Mouse (Mus musculus) CH12.LX (cell line): ENCODE data around the gene Dhx15. TPM values are rescaled to one million over a fixed set of nuclear protein-coding genes. Genes with fewer than 3 reads are reported as not detected.
A peak's percentile ranks its signal among the peaks of the same experiment; 100 is the strongest.

Experiments used
- DNase-seq: peaks from one replicate; pipeline ENCODE4 v3.0.0-alpha.2; 2013; ENCODE audit errors: extremely low read depth
- H3K27ac ChIP-seq: 2 replicates; pipeline ENCODE4 v1.5.1; 2012; ENCODE audit warnings: low read depth, mild to moderate bottlenecking, control low read depth, moderate library complexity; ENCODE audit not compliant: insufficient read depth
- H3K27me3 ChIP-seq: replicated peaks from 2 replicates; pipeline ENCODE3; 2012; ENCODE audit warnings: inconsistent platforms
- H3K36me3 ChIP-seq, 2 experiments: replicated peaks in 1 of 2; 2 replicates each; pipeline versions ENCODE3 to v1.6.1; 2012; ENCODE audit warnings: inconsistent platforms in 1 of 2, low read length in 1 of 2, mild to moderate bottlenecking in 1 of 2, mixed read lengths in 1 of 2, moderate library complexity in 1 of 2; ENCODE audit not compliant: control insufficient read depth in 1 of 2, insufficient read depth in 1 of 2
- H3K4me1 ChIP-seq, 2 experiments: 2 replicates each; pipeline ENCODE4 v1.6.1; 2012; ENCODE audit warnings: inconsistent platforms in 1 of 2, moderate library complexity in 1 of 2; ENCODE audit not compliant: insufficient read depth in 2 of 2, control insufficient read depth in 1 of 2
- H3K4me2 ChIP-seq: 2 replicates; pipeline ENCODE4 v1.6.1; 2012; ENCODE audit warnings: low read depth, mild to moderate bottlenecking, control low read depth; ENCODE audit not compliant: poor library complexity, insufficient read depth, severe bottlenecking
- H3K4me3 ChIP-seq, 3 experiments: fragments of 150-350 bp in 1 of 3; sonication (generic) in 1 of 3; replicated peaks in 1 of 3; 2 replicates each; pipeline versions ENCODE3 to v1.5.1; 2011 to 2012; ENCODE audit warnings: low read depth in 2 of 3, low read length in 2 of 3, mild to moderate bottlenecking in 2 of 3, moderate library complexity in 2 of 3, control low read depth in 1 of 3, improper control_type of control experiment in 1 of 3, inconsistent platforms in 1 of 3, mixed read lengths in 1 of 3; ENCODE audit not compliant: poor library complexity in 1 of 3
- H3K79me2 ChIP-seq: replicated peaks from 2 replicates; pipeline ENCODE4 v1.6.1; 2012; ENCODE audit warnings: mild to moderate bottlenecking, moderate library complexity; ENCODE audit not compliant: control insufficient read depth, poor library complexity, insufficient read depth, severe bottlenecking; ENCODE audit errors: extremely low read depth
- H3K9ac ChIP-seq: 2 replicates; pipeline ENCODE4 v1.6.1; 2012; ENCODE audit warnings: low read depth, mild to moderate bottlenecking, control low read depth, moderate library complexity; ENCODE audit not compliant: insufficient read depth
- H3K9me3 ChIP-seq: replicated peaks from 2 replicates; pipeline ENCODE3; 2012; ENCODE audit warnings: low read length, inconsistent platforms, mixed read lengths
- BHLHE40 ChIP-seq: IDR thresholded peaks from 2 replicates; pipeline ENCODE4 v1.6.1; 2011; ENCODE audit warnings: mild to moderate bottlenecking, low read depth, low read length, improper control_type of control experiment
- CHD1 ChIP-seq: IDR thresholded peaks from 2 replicates; pipeline ENCODE4 v1.6.1; 2012; ENCODE audit warnings: low read depth, low read length, improper control_type of control experiment, inconsistent platforms
- CHD2 ChIP-seq: IDR thresholded peaks from 2 replicates; pipeline ENCODE4 v1.6.1; 2011; ENCODE audit warnings: low read length, improper control_type of control experiment
- CTCF ChIP-seq, 2 experiments: IDR thresholded peaks in 1 of 2; conservative IDR thresholded peaks in 1 of 2; 2 replicates each; pipeline ENCODE4 v1.5.1; 2011 to 2012; ENCODE audit warnings: low read depth in 2 of 2, low read length in 2 of 2, improper control_type of control experiment in 1 of 2, inconsistent platforms in 1 of 2, mild to moderate bottlenecking in 1 of 2, moderate library complexity in 1 of 2
- E2F4 ChIP-seq: IDR thresholded peaks from 2 replicates; pipeline ENCODE4 v1.6.1; 2011; ENCODE audit warnings: low read depth, low read length, improper control_type of control experiment; ENCODE audit not compliant: insufficient replicate concordance
- ELF1 ChIP-seq: IDR thresholded peaks from 2 replicates; pipeline ENCODE4 v1.6.1; 2014; ENCODE audit warnings: low read depth, mild to moderate bottlenecking, inconsistent platforms, low read length, improper control_type of control experiment
- EP300 ChIP-seq: IDR thresholded peaks from 2 replicates; pipeline ENCODE4 v1.6.1; 2011; ENCODE audit warnings: low read length, improper control_type of control experiment
- ETS1 ChIP-seq: conservative IDR thresholded peaks from 2 replicates; pipeline ENCODE4 v1.6.1; 2012; ENCODE audit warnings: low read depth, mild to moderate bottlenecking, inconsistent platforms, low read length, improper control_type of control experiment, moderate library complexity
- GABPA ChIP-seq: IDR thresholded peaks from 2 replicates; pipeline ENCODE4 v1.6.1; 2012; ENCODE audit warnings: low read depth, low read length, improper control_type of control experiment, inconsistent platforms; ENCODE audit not compliant: insufficient replicate concordance
- HCFC1 ChIP-seq: IDR thresholded peaks from 2 replicates; pipeline ENCODE4 v1.6.1; 2012; ENCODE audit warnings: low read depth, mild to moderate bottlenecking, inconsistent platforms, low read length, improper control_type of control experiment
- IRF4 ChIP-seq: IDR thresholded peaks from 2 replicates; pipeline ENCODE4 v1.6.1; 2014; ENCODE audit warnings: low read depth, mild to moderate bottlenecking, inconsistent platforms, low read length, improper control_type of control experiment
- JUN ChIP-seq: IDR thresholded peaks from 2 replicates; pipeline ENCODE4 v1.6.1; 2011; ENCODE audit warnings: low read depth, mild to moderate bottlenecking, low read length, improper control_type of control experiment, moderate library complexity; ENCODE audit not compliant: insufficient read depth
- JUND ChIP-seq: conservative IDR thresholded peaks from 2 replicates; pipeline ENCODE4 v1.6.1; 2011; ENCODE audit warnings: low read depth, low read length, improper control_type of control experiment
- KAT2A ChIP-seq: IDR thresholded peaks from 2 replicates; pipeline ENCODE4 v1.6.1; 2012; ENCODE audit warnings: low read length, improper control_type of control experiment, inconsistent platforms; ENCODE audit not compliant: insufficient replicate concordance
- MAFK ChIP-seq: IDR thresholded peaks from 2 replicates; pipeline ENCODE4 v1.6.1; 2011; ENCODE audit warnings: low read length, improper control_type of control experiment; ENCODE audit not compliant: insufficient replicate concordance
- MAX ChIP-seq: IDR thresholded peaks from 2 replicates; pipeline ENCODE4 v1.6.1; 2011; ENCODE audit warnings: low read length, improper control_type of control experiment
- MAZ ChIP-seq: IDR thresholded peaks from 2 replicates; pipeline ENCODE4 v1.6.1; 2012; ENCODE audit warnings: low read depth, mild to moderate bottlenecking, inconsistent platforms, low read length, improper control_type of control experiment, moderate library complexity
- MEF2A ChIP-seq: IDR thresholded peaks from 2 replicates; pipeline ENCODE4 v1.6.1; 2014; ENCODE audit warnings: low read depth, mild to moderate bottlenecking, inconsistent platforms, low read length, improper control_type of control experiment, borderline replicate concordance
- MXI1 ChIP-seq: IDR thresholded peaks from 2 replicates; pipeline ENCODE4 v1.6.1; 2011; ENCODE audit warnings: mild to moderate bottlenecking, low read depth, low read length, improper control_type of control experiment
- MYC ChIP-seq: IDR thresholded peaks from 2 replicates; pipeline ENCODE4 v1.6.1; 2011; ENCODE audit warnings: low read depth, mild to moderate bottlenecking, improper control_type of control experiment, low read length
- NELFE ChIP-seq: IDR thresholded peaks from 2 replicates; pipeline ENCODE4 v1.6.1; 2011; ENCODE audit warnings: low read depth, low read length, improper control_type of control experiment
- NRF1 ChIP-seq: IDR thresholded peaks from 2 replicates; pipeline ENCODE4 v1.6.1; 2014; ENCODE audit warnings: low read depth, mild to moderate bottlenecking, inconsistent platforms, low read length, improper control_type of control experiment, moderate library complexity
- PAX5 ChIP-seq: IDR thresholded peaks from 2 replicates; pipeline ENCODE4 v1.6.1; 2012; ENCODE audit warnings: low read length, inconsistent platforms, mixed read lengths
- POLR2A ChIP-seq: IDR thresholded peaks from 2 replicates; pipeline ENCODE4 v1.6.1; 2011; ENCODE audit warnings: low read depth, mild to moderate bottlenecking, improper control_type of control experiment, low read length
- POLR2AphosphoS2 ChIP-seq: IDR thresholded peaks from 2 replicates; pipeline ENCODE4 v1.6.1; 2011; ENCODE audit warnings: low read depth, low read length, improper control_type of control experiment
- RAD21 ChIP-seq: IDR thresholded peaks from 2 replicates; pipeline ENCODE4 v1.6.1; 2011; ENCODE audit warnings: low read depth, mild to moderate bottlenecking, low read length, improper control_type of control experiment, moderate library complexity
- RCOR1 ChIP-seq: conservative IDR thresholded peaks from 2 replicates; pipeline ENCODE4 v1.6.1; 2012; ENCODE audit warnings: low read depth, mild to moderate bottlenecking, inconsistent platforms, low read length, improper control_type of control experiment
- SIN3A ChIP-seq: IDR thresholded peaks from 2 replicates; pipeline ENCODE4 v1.6.1; 2012; ENCODE audit warnings: low read length, improper control_type of control experiment, inconsistent platforms
- SMC3 ChIP-seq: IDR thresholded peaks from 2 replicates; pipeline ENCODE4 v1.6.1; 2011; ENCODE audit warnings: low read depth, low read length, improper control_type of control experiment
- TBP ChIP-seq: conservative IDR thresholded peaks from 2 replicates; pipeline ENCODE4 v1.6.1; 2011; ENCODE audit warnings: low read depth, low read length, improper control_type of control experiment
- TCF12 ChIP-seq: IDR thresholded peaks from 2 replicates; pipeline ENCODE4 v1.6.1; 2014; ENCODE audit warnings: low read depth, mild to moderate bottlenecking, inconsistent platforms, low read length, improper control_type of control experiment
- UBTF ChIP-seq: IDR thresholded peaks from 2 replicates; pipeline ENCODE4 v1.6.1; 2012; ENCODE audit warnings: low read depth, mild to moderate bottlenecking, inconsistent platforms, low read length, improper control_type of control experiment, moderate library complexity
- USF1 ChIP-seq: IDR thresholded peaks from 2 replicates; pipeline ENCODE4 v1.6.1; 2014; ENCODE audit warnings: low read depth, mild to moderate bottlenecking, inconsistent platforms, low read length, improper control_type of control experiment
- USF2 ChIP-seq: conservative IDR thresholded peaks from 2 replicates; pipeline ENCODE4 v1.6.1; 2011; ENCODE audit warnings: low read depth, low read length, improper control_type of control experiment
- ZC3H11A ChIP-seq: IDR thresholded peaks from 2 replicates; pipeline ENCODE4 v1.6.1; 2012; ENCODE audit warnings: low read depth, mild to moderate bottlenecking, inconsistent platforms, low read length, improper control_type of control experiment
- ZKSCAN1 ChIP-seq: IDR thresholded peaks from 2 replicates; pipeline ENCODE4 v1.6.1; 2012; ENCODE audit warnings: low read depth, inconsistent platforms, low read length, improper control_type of control experiment, borderline replicate concordance
- ZMIZ1 ChIP-seq: IDR thresholded peaks from 2 replicates; pipeline ENCODE4 v1.6.1; 2012; ENCODE audit warnings: low read depth, mild to moderate bottlenecking, inconsistent platforms, low read length, improper control_type of control experiment
- ZNF384 ChIP-seq: IDR thresholded peaks from 2 replicates; pipeline ENCODE4 v1.6.1; 2012; ENCODE audit warnings: low read depth, low read length, improper control_type of control experiment, inconsistent platforms
- dilution Hi-C: fragments of 300-500 bp; cut with MboI; formaldehyde crosslinking; loops from 2 replicates; pipeline ENCODE4 v1.14.3; 2020; ENCODE audit warnings: low sequenced_read_pairs; ENCODE audit not compliant: extremely low pct_unique_long_range_greater_than_20kb, extremely low pct_ligation_motif_present
- in situ Hi-C: fragments of 300-500 bp; cut with MboI; formaldehyde crosslinking; loops from 3 replicates; pipeline ENCODE4 v1.14.3; 2019; ENCODE audit warnings: low sequenced_read_pairs, low pct_ligation_motif_present, low pct_unique_long_range_greater_than_20kb, mixed read lengths
- polyA plus RNA-seq: library from polyadenylated mRNA; unstranded; fragments of >175 nt; gene quantifications from 2 replicates; pipeline ENCODE4 v1.2.1, GENCODE M21; 2012; ENCODE audit warnings: low read depth; ENCODE audit not compliant: insufficient read length
- total RNA-seq, 2 experiments: library from RNA; depleted of rRNA; stranded (reverse); fragments of 300-350 nt in 1 of 2; fragments of >200 nt in 1 of 2; gene quantifications; 2 replicates each; pipeline ENCODE4 v1.2.3; 2012 to 2014

Gene Dhx15
- total and polyA plus RNA-seq, 3 experiments: 101 to 355 (median 287) TPM

DNA sequence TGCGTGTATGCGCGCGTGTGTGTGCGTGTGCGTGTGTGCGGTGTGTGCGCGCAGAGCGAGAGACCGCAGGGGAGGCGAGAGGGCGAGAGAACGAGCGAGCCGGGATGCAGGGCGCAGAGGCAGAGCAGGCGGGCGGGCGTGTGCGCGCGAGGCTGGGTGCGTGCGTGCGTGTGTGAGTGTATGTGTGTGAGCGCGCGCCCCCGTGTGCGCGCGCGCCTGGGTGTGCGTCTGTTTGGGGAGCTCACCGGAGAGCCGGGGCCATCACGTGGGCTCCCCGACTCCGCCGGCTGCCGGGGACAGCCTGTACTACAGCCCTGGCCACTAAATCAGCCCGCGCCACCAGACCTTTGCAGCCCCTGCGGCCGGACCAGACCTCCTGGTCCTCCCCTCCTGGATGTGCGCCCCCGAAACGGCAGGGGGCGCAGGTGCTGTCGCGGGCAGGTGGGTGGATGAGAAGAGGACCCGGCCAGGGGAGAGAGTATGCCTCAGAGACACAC is 74.4 kb downstream of the Dhx15 start:
- Histone ChIP-seq H3K4me1 (peaks cover 2 to 35% of the 10 kb centered on the region in 2 experiments; a peak in 3 of 4 replicates), H3K79me2 (no peaks in the 10 kb centered on the region), H3K9ac (peak overlapping the region; percentile 39), H3K27ac (no peak overlapping the region), H3K27me3 (no peaks in the 10 kb centered on the region), H3K9me3 (peaks cover 19% of the 10 kb centered on the region), H3K4me2 (peak overlapping the region; percentile 81), H3K4me3 (peak overlapping the region; percentile 53 to 96 (median 60)), H3K36me3 (no peaks in the 10 kb centered on the region)
- dilution Hi-C loops (no loop called here), in situ Hi-C loops (loop anchor here (10.0 kb wide), 1 partner anchor 119 kb away; no protein-coding TSS in a partner anchor)
- peak; percentile 71 for DNase-seq
- TF ChIP-seq RAD21: peak; percentile 20
- peak; percentile 76 for TF ChIP-seq USF1
- no peak for TF ChIP-seq MAFK
- peak; percentile 61 for TF ChIP-seq NRF1
- no peak for TF ChIP-seq PAX5
- peak; percentile 63 for TF ChIP-seq BHLHE40
- no peak for TF ChIP-seq MYC
- TF ChIP-seq MXI1: peak; percentile 52
- TF ChIP-seq ZMIZ1: no peak
- no peak for TF ChIP-seq E2F4
- TF ChIP-seq IRF4: peak; percentile 34; the same call in 1 of the 2 replicates
- TF ChIP-seq POLR2AphosphoS2: no peak
- no peak for TF ChIP-seq ETS1
- peak; percentile 45 to 73 for TF ChIP-seq CTCF (conservative IDR thresholded peaks at IDR 0.05 in 1 of 2, IDR thresholded peaks at IDR 0.05 in 1 of 2; ENCODE audit: low read depth in 2 of 2, low read length in 2 of 2)
- no peak for TF ChIP-seq TBP
- TF ChIP-seq KAT2A: no peak
- TF ChIP-seq RCOR1: no peak; the same call in 1 of the 2 replicates
- TF ChIP-seq ZKSCAN1: no peak
- TF ChIP-seq USF2: peak; percentile 44
- no peak for TF ChIP-seq UBTF
- TF ChIP-seq HCFC1: no peak; the same call in 1 of the 2 replicates
- peak; percentile 30; the same call in 1 of the 2 replicates for TF ChIP-seq TCF12
- TF ChIP-seq GABPA: no peak
- no peak for TF ChIP-seq CHD1
- TF ChIP-seq JUN: no peak
- TF ChIP-seq EP300: no peak
- no peak for TF ChIP-seq SIN3A
- no peak for TF ChIP-seq NELFE
- no peak for TF ChIP-seq JUND
- TF ChIP-seq POLR2A: peak; percentile 20; the same call in 1 of the 2 replicates
- TF ChIP-seq MEF2A: 0 out of 2 replicates have a peak, but pooled peaks have one; percentile 5
- no peak for TF ChIP-seq ZNF384
- no peak for TF ChIP-seq MAZ
- 0 out of 2 replicates have a peak, but pooled peaks have one; percentile 19 for TF ChIP-seq MAX
- TF ChIP-seq SMC3: peak; percentile 52
- no peak for TF ChIP-seq ELF1
- no peak for TF ChIP-seq ZC3H11A
- TF ChIP-seq CHD2: no peak
